Mouse (Mus musculus): ENCODE measurements at regions not wholly inside any gene's neighbourhood (a gene's known extent, or its start where the extent isn't known, plus 50 kb on each side); places are given as distances from the start of the nearest gene placed in this dataset.
A peak's percentile ranks its signal among the peaks of the same experiment; 100 is the strongest.

DNA sequence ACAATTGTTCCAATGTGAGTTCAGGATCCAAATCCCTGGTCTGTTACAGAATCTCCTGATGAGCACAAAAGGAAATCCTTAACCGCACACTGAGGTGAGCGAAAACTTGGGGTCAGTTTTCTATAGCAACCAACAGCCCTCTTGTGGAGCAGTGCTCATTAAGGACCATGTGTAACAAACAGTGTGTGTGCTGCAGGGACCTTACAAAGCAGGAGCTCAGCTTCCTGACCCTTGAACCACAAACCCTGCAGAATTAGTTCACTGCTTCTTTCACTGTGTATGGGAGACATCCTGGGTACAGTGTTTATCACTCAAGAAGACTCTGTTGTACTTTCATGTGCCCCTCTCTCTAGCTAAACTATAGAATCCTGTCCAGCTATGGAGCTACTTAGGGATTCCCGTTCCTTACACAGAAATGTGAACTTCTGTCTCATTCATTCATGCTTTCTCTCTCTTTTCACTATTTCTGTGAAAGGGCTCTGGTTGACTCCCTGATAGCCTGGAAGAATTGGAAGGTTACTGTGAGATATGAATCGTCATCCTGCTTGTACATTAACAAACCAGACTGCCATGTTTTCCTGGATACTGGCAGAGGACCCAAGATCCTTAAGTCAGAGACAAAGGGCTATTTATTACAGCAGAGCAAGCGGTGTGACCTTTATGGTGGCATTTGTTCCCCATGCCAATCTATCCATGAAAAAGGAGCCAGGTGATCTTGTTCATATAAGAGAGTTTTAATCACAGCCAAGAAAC is 100.5 kb upstream of the Pde3a start:
- no peak for DNase-seq

DNA sequence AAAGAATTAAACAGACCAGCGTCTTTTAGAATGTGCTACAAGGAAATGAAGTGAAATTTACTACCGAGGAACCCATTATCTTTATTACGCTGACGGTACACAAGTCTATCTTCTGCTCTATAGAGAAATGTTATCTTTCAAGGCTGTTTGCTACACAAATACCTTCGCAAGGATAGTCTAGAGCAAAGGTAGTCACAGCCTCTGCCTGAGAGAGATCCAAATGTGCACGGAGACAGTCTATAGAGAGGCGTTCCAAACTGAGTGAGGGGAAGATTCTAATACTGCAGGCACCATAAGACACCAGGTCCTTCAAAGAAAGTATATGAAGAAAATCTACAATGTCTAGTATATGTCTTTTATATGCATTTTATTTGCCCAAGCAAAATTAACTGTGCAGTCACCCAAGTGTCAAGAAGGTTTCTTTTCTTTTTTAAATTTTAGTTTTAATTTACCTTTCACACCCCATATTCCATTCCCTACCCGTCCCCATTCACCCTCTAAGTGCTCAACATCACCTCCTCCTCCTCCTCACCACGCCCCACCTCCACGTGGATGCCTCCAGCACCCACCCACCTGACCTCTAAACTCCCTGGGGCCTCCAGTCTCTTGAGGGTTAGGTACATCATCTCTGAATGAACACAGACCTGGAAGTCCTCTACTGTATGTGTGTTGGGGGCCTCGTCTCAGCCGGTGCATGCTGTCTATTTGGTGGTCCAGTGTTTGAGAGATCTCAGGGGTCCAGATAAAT is 99.7 kb upstream of the Pde3a start:
- no peak for DNase-seq

DNA sequence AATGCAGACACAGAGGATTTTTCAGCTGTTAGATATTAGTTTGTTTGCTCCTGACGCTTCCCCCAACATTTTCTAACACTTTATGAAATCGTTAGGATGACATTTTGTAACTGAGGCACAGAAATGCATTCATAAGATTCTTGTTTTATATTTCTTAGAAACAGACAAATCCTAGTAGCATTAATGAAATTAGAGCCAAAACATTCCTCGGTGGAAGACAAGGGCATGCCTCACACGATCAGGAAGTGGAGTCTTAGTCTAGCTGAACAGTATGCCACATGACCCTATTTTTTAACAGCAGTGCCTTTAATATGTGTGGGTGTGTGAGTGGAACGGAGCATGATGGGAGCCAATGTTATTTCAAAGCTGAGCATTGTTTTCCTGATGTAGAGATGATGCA is 89.7 kb upstream of the Pde3a start:
- no peak for DNase-seq

DNA sequence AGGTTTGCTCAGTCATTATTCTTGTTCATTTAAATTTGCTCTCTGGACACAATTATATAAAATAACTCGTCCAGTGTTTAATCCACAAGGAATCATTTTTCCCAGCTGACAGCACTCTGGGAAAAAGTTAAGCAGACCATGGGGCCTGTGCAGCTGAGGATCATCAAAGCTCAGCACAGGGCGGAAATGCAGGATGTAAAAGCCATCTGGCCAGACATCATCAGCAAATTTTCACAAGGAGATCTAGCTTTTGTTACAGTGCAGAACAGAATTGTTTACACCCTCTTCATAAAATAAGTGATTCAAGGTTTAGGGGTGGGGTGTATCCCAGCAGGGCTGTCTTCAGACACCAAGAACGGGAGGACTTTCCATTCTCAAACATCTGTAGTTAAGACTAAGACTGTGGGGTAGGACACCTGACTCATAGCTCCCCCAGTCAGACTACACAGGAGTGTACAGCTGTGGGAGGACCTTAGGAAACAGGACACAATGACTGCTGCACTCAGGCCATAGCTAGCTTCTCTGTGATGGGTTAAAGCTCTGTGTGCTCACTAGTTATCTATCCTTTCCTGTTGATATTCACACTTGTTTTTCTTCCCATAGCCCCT is 87.3 kb upstream of the Pde3a start:
- no peak for DNase-seq

DNA sequence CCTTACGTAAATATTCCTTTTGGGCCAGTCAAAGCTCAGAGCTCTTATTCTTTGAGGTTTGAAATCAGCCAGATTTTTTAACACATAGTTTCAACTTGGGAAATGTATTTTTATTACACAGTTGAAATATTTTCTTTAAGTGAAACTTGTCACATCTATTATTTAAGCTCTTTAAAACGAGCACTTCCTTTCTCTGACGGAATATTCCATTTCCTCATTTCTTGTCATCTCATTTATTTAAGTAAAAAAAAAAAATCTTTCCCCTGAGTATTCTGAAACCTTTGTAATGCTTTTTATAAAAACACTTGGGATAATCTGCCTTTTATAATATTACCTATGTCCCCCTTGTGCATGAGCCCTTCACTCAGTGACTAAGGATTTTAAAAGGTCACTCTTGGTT is 81.8 kb upstream of the Pde3a start:
- no peak for DNase-seq

DNA sequence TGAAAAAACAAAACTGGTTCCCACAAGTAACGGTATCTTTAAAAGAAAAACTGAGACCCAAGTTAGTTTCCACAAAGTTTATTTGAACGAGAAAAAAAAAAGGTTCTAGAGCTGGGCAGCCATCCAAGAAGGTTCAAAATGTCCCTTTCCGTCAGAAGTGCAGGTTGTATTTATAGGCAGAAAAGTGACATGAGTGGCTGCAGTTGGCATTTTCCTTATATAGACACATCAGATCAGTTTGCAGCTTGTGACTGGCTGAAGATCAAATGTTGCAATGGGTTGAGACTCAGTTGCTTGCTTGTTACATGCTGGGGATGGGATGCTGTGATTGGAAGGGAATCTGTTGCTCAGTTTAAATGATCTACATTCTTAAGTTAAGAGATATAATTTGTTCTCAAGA is 80.7 kb upstream of the Pde3a start:
- peak; percentile 6 for DNase-seq

DNA sequence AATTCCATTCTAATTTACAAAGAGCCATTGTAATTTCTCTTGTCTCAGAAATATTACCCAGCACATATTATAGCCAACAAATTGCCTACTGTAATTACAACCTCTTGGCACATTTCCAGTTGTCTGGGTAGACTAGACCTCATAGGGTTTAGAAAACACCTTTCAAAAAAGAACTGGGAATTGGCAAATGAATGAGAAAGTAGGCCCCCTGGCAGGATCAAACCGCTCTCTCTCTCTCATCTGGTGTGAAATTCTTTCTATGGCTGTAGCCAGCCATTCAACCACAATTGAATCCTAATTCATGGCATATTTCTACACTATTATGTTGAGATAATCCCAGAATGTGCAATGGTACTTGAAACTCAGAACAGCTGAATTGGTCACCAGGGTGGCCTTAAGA is 65.3 kb upstream of the Pde3a start:
- DNase-seq: no peak

DNA sequence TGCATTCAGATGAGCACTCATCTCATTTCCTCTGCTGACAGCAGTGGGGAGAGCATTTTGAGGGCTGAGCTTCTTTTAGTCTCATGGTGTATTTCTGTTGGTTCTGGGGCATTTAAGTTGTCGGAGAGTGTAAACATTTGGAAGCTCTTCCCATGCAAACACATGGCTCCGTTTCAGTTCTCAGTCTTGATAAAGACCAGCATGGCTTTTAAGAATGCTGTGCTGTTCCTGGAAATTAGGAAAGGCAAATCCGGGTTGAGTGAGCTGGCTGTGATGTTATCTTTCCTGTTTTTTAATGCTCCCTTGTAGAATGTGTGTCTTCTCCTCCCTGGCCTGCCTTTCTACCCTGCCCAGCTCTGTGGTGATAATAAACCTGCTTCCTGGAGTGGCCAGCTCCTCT is 61.0 kb upstream of the Pde3a start:
- no peak for DNase-seq

DNA sequence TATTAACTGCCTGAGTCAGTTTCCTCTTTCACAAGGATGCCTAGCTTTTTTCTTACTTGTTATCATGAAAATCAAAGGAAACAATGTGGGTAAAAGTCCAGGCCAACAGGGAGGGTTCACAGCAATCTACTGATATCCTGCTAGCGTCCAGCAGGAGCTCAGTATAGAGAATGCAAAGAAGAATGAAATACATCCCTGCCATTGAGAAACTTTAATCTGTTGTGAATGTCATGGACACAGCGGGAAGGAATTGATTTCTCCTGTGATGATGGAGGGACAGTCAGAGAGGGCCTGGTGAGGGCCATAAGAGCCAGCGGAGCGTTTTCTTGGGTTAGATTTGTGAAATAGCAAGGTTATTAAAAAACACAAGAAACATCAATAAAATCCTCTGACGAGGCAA is 60.0 kb upstream of the Pde3a start:
- no peak for DNase-seq

DNA sequence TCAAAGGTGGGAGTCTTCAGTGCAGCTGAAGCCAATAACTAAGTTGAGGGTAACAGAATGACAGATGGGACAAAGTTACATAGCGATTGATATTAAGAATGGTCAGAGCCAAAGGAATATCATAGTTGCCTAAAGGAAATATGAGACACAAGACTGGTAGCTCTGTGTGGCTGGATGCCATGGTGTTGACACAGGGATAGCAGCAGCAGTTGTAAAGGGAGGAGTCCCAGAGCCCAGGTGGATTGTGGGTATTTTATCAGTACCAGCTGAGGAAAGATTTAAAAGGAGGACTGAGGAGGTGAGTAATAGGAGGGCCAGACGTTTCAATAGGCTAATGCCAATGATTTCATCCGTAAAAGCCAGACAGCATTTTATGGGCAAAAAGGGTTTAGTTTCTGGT is 59.4 kb upstream of the Pde3a start:
- no peak for DNase-seq

DNA sequence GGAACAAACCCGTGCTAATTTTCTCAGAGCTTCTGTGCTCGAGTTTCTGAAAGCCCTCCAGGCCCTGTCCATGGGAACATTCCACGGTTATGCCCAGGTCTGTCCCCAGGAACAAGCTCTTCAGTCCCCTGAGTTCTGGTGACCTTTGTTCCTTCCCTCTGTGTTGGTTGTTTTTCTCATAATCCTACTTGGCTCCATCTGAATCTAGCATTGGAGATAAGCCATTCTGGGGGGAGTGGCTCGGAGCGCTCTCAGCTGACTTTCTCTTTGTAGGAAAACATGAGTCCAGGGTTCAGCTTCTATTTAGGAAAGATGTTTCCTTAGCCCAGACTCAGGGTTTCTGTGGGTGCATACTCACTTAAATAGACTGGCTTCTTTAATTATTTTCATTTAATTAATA is 58.7 kb upstream of the Pde3a start:
- DNase-seq: no peak

DNA sequence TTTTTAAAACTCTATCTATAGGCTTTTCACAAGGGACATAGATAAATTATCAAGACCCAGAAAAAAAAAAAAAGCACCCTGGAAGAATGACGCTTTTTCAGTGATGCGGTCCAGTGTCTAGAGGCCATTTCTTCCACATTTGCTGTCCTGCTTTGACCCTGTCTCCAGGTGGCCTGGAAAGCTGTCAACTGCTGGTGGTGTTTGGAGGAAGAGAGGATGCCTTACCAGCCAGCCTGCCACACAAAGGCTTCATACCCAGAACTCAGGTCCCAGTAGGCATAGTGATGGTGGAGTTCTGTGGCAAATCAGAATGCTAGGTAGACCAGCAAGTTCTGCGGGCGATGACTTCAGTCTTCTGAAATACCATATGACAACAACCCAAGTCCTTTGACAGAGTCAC is 51.6 kb upstream of the Pde3a start:
- DNase-seq: no peak

Data from lung, postnatal 14 days (tissue).